Mouse (Mus musculus) MEL (cell line): Measurements from ENCODE around the gene Acadm. TPM values are rescaled to one million over a fixed set of nuclear protein-coding genes. Genes with fewer than 3 reads are reported as not detected.
A peak's percentile ranks its signal among the peaks of the same experiment; 100 is the strongest.

Experiments used
- DNase-seq: peaks from one replicate; pipeline ENCODE4 v3.0.0; 2011; ENCODE audit warnings: low read depth, low spot score
- H3K27ac ChIP-seq: 2 replicates; pipeline ENCODE4 v1.5.1; 2012; ENCODE audit warnings: low read depth, mild to moderate bottlenecking, control low read depth, low read length, moderate library complexity; ENCODE audit not compliant: control insufficient read depth
- H3K27me3 ChIP-seq, 2 experiments: fragments of 150-350 bp in 1 of 2; sonication (generic) in 1 of 2; 2 replicates each; pipeline ENCODE4 v1.6.1; 2012; ENCODE audit warnings: low read length in 2 of 2, mild to moderate bottlenecking in 2 of 2, improper control_type of control experiment in 1 of 2, moderate library complexity in 1 of 2; ENCODE audit not compliant: insufficient read depth in 2 of 2, control insufficient read depth in 1 of 2
- H3K36me3 ChIP-seq, 2 experiments: 2 replicates each; pipeline ENCODE4 v1.6.1; 2012 to 2014; ENCODE audit warnings: low read length in 2 of 2, improper control_type of control experiment in 1 of 2, inconsistent platforms in 1 of 2, mild to moderate bottlenecking in 1 of 2; ENCODE audit not compliant: insufficient read depth in 2 of 2, control insufficient read depth in 1 of 2
- H3K4me1 ChIP-seq, 2 experiments: fragments of 150-350 bp in 1 of 2; sonication (generic) in 1 of 2; 2 replicates each; pipeline ENCODE4 v1.6.1; 2012; ENCODE audit warnings: low read length in 2 of 2, improper control_type of control experiment in 1 of 2, mild to moderate bottlenecking in 1 of 2; ENCODE audit not compliant: insufficient read depth in 2 of 2, control insufficient read depth in 1 of 2
- H3K4me3 ChIP-seq, 2 experiments: fragments of 150-350 bp in 1 of 2; sonication (generic) in 1 of 2; 2 replicates each; pipeline ENCODE4 v1.5.1; 2012; ENCODE audit warnings: low read depth in 2 of 2, low read length in 2 of 2, mild to moderate bottlenecking in 2 of 2, moderate library complexity in 2 of 2, control low read depth in 1 of 2, improper control_type of control experiment in 1 of 2; ENCODE audit not compliant: control insufficient read depth in 1 of 2, insufficient read depth in 1 of 2
- H3K79me2 ChIP-seq: 2 replicates; pipeline ENCODE4 v1.6.1; 2012; ENCODE audit warnings: mild to moderate bottlenecking, low read length, moderate library complexity; ENCODE audit not compliant: control insufficient read depth, poor library complexity, insufficient read depth
- H3K9ac ChIP-seq: 2 replicates; pipeline ENCODE4 v1.6.1; 2012; ENCODE audit warnings: low read depth, mild to moderate bottlenecking, control low read depth, low read length, moderate library complexity; ENCODE audit not compliant: control insufficient read depth, poor library complexity, severe bottlenecking
- H3K9me3 ChIP-seq: fragments of 150-350 bp; sonication (generic); replicated peaks from 2 replicates; pipeline ENCODE4 v1.6.1; 2012; ENCODE audit warnings: mild to moderate bottlenecking, low read length, improper control_type of control experiment, moderate library complexity; ENCODE audit not compliant: insufficient read depth
- CHD1 ChIP-seq: IDR thresholded peaks from 2 replicates; pipeline ENCODE4 v1.6.1; 2012; ENCODE audit warnings: low read depth, mild to moderate bottlenecking, inconsistent platforms, low read length, improper control_type of control experiment
- ETS1 ChIP-seq: IDR thresholded peaks from 2 replicates; pipeline ENCODE4 v1.6.1; 2012; ENCODE audit warnings: low read depth, mild to moderate bottlenecking, inconsistent platforms, low read length, improper control_type of control experiment, moderate library complexity
- GABPA ChIP-seq: IDR thresholded peaks from 2 replicates; pipeline ENCODE4 v1.6.1; 2012; ENCODE audit warnings: low read depth, mild to moderate bottlenecking, inconsistent platforms, low read length, improper control_type of control experiment, moderate library complexity
- GATA1 ChIP-seq: IDR thresholded peaks from 2 replicates; pipeline ENCODE4 v1.6.1; 2011; ENCODE audit warnings: low read depth, low read length, improper control_type of control experiment
- MAFK ChIP-seq: IDR thresholded peaks from 2 replicates; pipeline ENCODE4 v1.6.1; 2011; ENCODE audit warnings: low read depth, mild to moderate bottlenecking, low read length, improper control_type of control experiment, borderline replicate concordance
- MAZ ChIP-seq: IDR thresholded peaks from 2 replicates; pipeline ENCODE4 v1.6.1; 2012; ENCODE audit warnings: low read depth, mild to moderate bottlenecking, inconsistent platforms, low read length, improper control_type of control experiment
- NRF1 ChIP-seq: IDR thresholded peaks from 2 replicates; pipeline ENCODE4 v1.6.1; 2014; ENCODE audit warnings: low read depth, mild to moderate bottlenecking, inconsistent platforms, low read length, improper control_type of control experiment, moderate library complexity; ENCODE audit not compliant: poor library complexity, insufficient read depth, severe bottlenecking
- POLR2AphosphoS2 ChIP-seq: IDR thresholded peaks from 2 replicates; pipeline ENCODE4 v1.6.1; 2011; ENCODE audit warnings: low read length, improper control_type of control experiment
- SIN3A ChIP-seq: IDR thresholded peaks from 2 replicates; pipeline ENCODE4 v1.6.1; 2012; ENCODE audit warnings: low read length, improper control_type of control experiment, inconsistent platforms
- SMC3 ChIP-seq: IDR thresholded peaks from 2 replicates; pipeline ENCODE4 v1.6.1; 2011; ENCODE audit warnings: low read depth, low read length, improper control_type of control experiment
- TCF12 ChIP-seq: IDR thresholded peaks from 2 replicates; pipeline ENCODE4 v1.6.1; 2014; ENCODE audit warnings: low read depth, mild to moderate bottlenecking, inconsistent platforms, low read length, improper control_type of control experiment, moderate library complexity
- UBTF ChIP-seq: IDR thresholded peaks from 2 replicates; pipeline ENCODE4 v1.6.1; 2012; ENCODE audit warnings: low read depth, mild to moderate bottlenecking, inconsistent platforms, low read length, improper control_type of control experiment, moderate library complexity, borderline replicate concordance; ENCODE audit not compliant: insufficient read depth
- USF1 ChIP-seq: IDR thresholded peaks from 2 replicates; pipeline ENCODE4 v1.6.1; 2014; ENCODE audit warnings: low read depth, mild to moderate bottlenecking, inconsistent platforms, low read length, improper control_type of control experiment, moderate library complexity
- ZC3H11A ChIP-seq: IDR thresholded peaks from 2 replicates; pipeline ENCODE4 v1.6.1; 2012; ENCODE audit warnings: low read depth, mild to moderate bottlenecking, inconsistent platforms, low read length, improper control_type of control experiment
- ZMIZ1 ChIP-seq: IDR thresholded peaks from 2 replicates; pipeline ENCODE4 v1.6.1; 2012; ENCODE audit warnings: low read depth, mild to moderate bottlenecking, inconsistent platforms, low read length, improper control_type of control experiment, moderate library complexity
- ZNF384 ChIP-seq: IDR thresholded peaks from 2 replicates; pipeline ENCODE4 v1.6.1; 2012; ENCODE audit warnings: low read depth, mild to moderate bottlenecking, inconsistent platforms, low read length, improper control_type of control experiment
- polyA plus RNA-seq, 2 experiments: library from polyadenylated mRNA; stranded (reverse) in 1 of 2; unstranded in 1 of 2; fragments of >175 nt in 1 of 2; fragments of >200 nt in 1 of 2; gene quantifications; 2 replicates each; pipeline versions ENCODE4 v1.2.1 to v1.2.4; 2012; ENCODE audit warnings: low replicate concordance in 2 of 2, low read depth in 1 of 2; ENCODE audit not compliant: insufficient read length in 2 of 2, insufficient read depth in 1 of 2, missing spikeins in 1 of 2
- total RNA-seq: library from RNA; depleted of rRNA; stranded (reverse); fragments of 300-350 nt; gene quantifications from 2 replicates; pipeline ENCODE4 v1.2.3, GENCODE M21; 2012

Gene Acadm
- total and polyA plus RNA-seq, 3 experiments: 36.7 to 44.3 TPM; not detected in 1

- peak; percentile 58 for DNase-seq
- peaks cover 5 to 11% of the 10 kb centered on the region in 2 experiments; a peak in 2 of 4 replicates for H3K4me1 ChIP-seq
- H3K4me3 ChIP-seq: peak overlapping the region; percentile 70 to 97
- no peaks in the 10 kb centered on the region for H3K9me3 ChIP-seq
- no peaks in the 10 kb centered on the region for H3K27me3 ChIP-seq
- peak overlapping the region; percentile 67 for H3K9ac ChIP-seq
- TF ChIP-seq ZMIZ1: no peak
- no peak for TF ChIP-seq TCF12
- TF ChIP-seq MAZ: no peak
- H3K79me2 ChIP-seq: peaks cover 2% of the 10 kb centered on the region
- no peak overlapping the region; the same call in 1 of the 2 replicates for H3K27ac ChIP-seq
- peaks cover 0 to 14% of the 10 kb centered on the region in 2 experiments; a peak in 2 of 4 replicates for H3K36me3 ChIP-seq
These were observed 1.3 kb downstream of the Acadm start for GRCm38 (mm10) chr3:153943003-153943640.

GRCm38 (mm10) chr3:153941613-153942012 is 2.8 kb downstream of the Acadm start:
- no peaks in the 10 kb centered on the region for H3K27me3 ChIP-seq
- H3K4me1 ChIP-seq: peaks cover 5 to 11% of the 10 kb centered on the region in 2 experiments; a peak in 2 of 4 replicates
- no peak overlapping the region for H3K4me3 ChIP-seq
- H3K9ac ChIP-seq: no peak overlapping the region
- H3K36me3 ChIP-seq: peaks cover 2 to 14% of the 10 kb centered on the region in 2 experiments; a peak in 3 of 4 replicates
- no peak for DNase-seq
- no peaks in the 10 kb centered on the region for H3K9me3 ChIP-seq
- peaks cover 2% of the 10 kb centered on the region for H3K79me2 ChIP-seq
- TF ChIP-seq POLR2AphosphoS2: no peak
- TF ChIP-seq ZNF384: no peak
- TF ChIP-seq USF1: no peak
- no peak for TF ChIP-seq CHD1
- no peak for TF ChIP-seq GATA1
- TF ChIP-seq SIN3A: no peak
- no peak for TF ChIP-seq SMC3
- no peak for TF ChIP-seq UBTF
- TF ChIP-seq, all 39 proteins: peak for 0
- no peak overlapping the region for H3K27ac ChIP-seq

DNA sequence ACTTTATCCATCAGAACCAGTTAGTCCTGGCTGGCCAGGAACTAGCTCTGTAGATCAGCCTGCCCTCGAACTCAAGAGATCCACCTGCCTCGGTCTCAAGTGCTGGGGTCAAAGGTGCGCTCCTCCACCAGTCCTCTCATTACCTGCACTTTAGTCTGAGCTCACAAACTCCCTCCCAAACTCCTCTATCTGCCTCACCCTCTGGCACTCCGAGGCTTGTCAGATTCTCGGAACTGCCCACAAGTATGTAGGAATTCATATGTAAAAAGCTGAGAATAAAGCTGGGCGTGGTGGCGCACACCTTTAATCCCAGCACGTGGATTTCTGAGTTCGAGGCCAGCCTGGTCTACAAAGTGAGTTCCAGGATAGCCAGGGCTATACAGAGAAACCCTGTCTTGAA is 3.9 kb downstream of the Acadm start:
- no peak for TF ChIP-seq ETS1
- no peak for TF ChIP-seq GABPA
- no peak for TF ChIP-seq USF1
- no peak for TF ChIP-seq NRF1
- no peak for TF ChIP-seq ZC3H11A
- no peak for TF ChIP-seq MAFK
- TF ChIP-seq SMC3: no peak
- no peak for TF ChIP-seq GATA1

More for the DNA sequence above, 3.9 kb downstream of the Acadm start:
- peaks cover 2% of the 10 kb centered on the region for H3K79me2 ChIP-seq
- peaks cover 3 to 14% of the 10 kb centered on the region in 2 experiments for H3K36me3 ChIP-seq
- H3K4me1 ChIP-seq: peaks cover 5 to 11% of the 10 kb centered on the region in 2 experiments; a peak in 2 of 4 replicates
- H3K27me3 ChIP-seq: no peaks in the 10 kb centered on the region
- no peak overlapping the region for H3K4me3 ChIP-seq
- H3K27ac ChIP-seq: no peak overlapping the region
- H3K9me3 ChIP-seq: no peaks in the 10 kb centered on the region
- H3K9ac ChIP-seq: no peak overlapping the region
- DNase-seq: no peak
